ENCODE assay signal across 13 mouse cellular contexts in genomic region chr12:40797561-40798343, GRCm38 (mm10).
DNase-seq lines count a peak whose midpoint lies in the region; ATAC-seq lines count a peak whose summit lies in the region.
"Had no signal": no experiment of that assay in that cellular context is flagged by ENCODE, and none has a peak within 500 bp of the region (broad histone marks: within the 10 kb centered on the region; RNA-seq: fewer than 3 reads in every experiment).

No protein-coding gene starts in this region.

- H3K9me3 ChIP-seq in kidney, embryonic 16.5 days (ENCODE audit: low read length), result no peaks in the 10 kb centered on the region
- H3K9me3 ChIP-seq in forebrain, embryonic 15.5 days, result no peaks in the 10 kb centered on the region
- H3K9me3 ChIP-seq: limb, embryonic 15.5 days; midbrain, embryonic 12.5 days had no signal

- no peaks in the 10 kb centered on the region for H3K27me3 ChIP-seq in kidney, embryonic 16.5 days (ENCODE audit: insufficient read depth, low read length)
- H3K27me3 ChIP-seq in forebrain, embryonic 15.5 days, result no peaks in the 10 kb centered on the region
- H3K27me3 ChIP-seq: limb, embryonic 15.5 days; midbrain, embryonic 12.5 days had no signal

- H3K4me2 ChIP-seq in kidney, embryonic 16.5 days (replicated peaks; ENCODE audit: low read depth, low read length), result no peak overlapping the region
- no peak overlapping the region for H3K4me2 ChIP-seq in forebrain, embryonic 15.5 days (replicated peaks)
- H3K4me2 ChIP-seq: limb, embryonic 15.5 days; midbrain, embryonic 12.5 days had no signal

- no peak overlapping the region for H3K9ac ChIP-seq in kidney, embryonic 16.5 days (replicated peaks; ENCODE audit: low read length)
- H3K9ac ChIP-seq in forebrain, embryonic 15.5 days (replicated peaks), result no peak overlapping the region
- H3K9ac ChIP-seq: limb, embryonic 15.5 days; midbrain, embryonic 12.5 days had no signal

- 0 out of 2 replicates have a peak overlapping the region, but pooled peaks have one; percentile 1 for H3K27ac ChIP-seq in kidney, embryonic 16.5 days (ENCODE audit: low read length)
- H3K27ac ChIP-seq in forebrain, embryonic 15.5 days (replicated peaks), result peak overlapping the region; percentile 31; the same call in 1 of the 2 replicates
- H3K27ac ChIP-seq: limb, embryonic 15.5 days; midbrain, embryonic 12.5 days had no signal

- H3K36me3 ChIP-seq in kidney, embryonic 16.5 days (ENCODE audit: insufficient read depth, low read length), result no peaks in the 10 kb centered on the region
- H3K36me3 ChIP-seq in forebrain, embryonic 15.5 days, result no peaks in the 10 kb centered on the region
- H3K36me3 ChIP-seq: limb, embryonic 15.5 days; midbrain, embryonic 12.5 days had no signal

- peak; percentile 75 for DNase-seq in heart, adult 11 months
- no peak for DNase-seq in heart, adult 18-20 months
- DNase-seq in kidney, adult 18-20 months, result no peak
- DNase-seq in 3T3-L1 (ENCODE audit: low read depth, low spot score), result peak; percentile 6
- no peak for DNase-seq in thymus, adult 18-20 months
- DNase-seq in adrenal gland, postnatal 10 days, result no peak
- DNase-seq: adrenal gland, adult 8-10 months had no signal

- H3K4me3 ChIP-seq in kidney, embryonic 16.5 days (ENCODE audit: low read length), result no peak overlapping the region
- H3K4me3 ChIP-seq in forebrain, embryonic 15.5 days, result no peak overlapping the region
- H3K4me3 ChIP-seq: erythroblast, embryonic 14.5 days; limb, embryonic 15.5 days; midbrain, embryonic 12.5 days had no signal

- ATAC-seq in kidney, embryonic 16.5 days (ENCODE audit: low FRiP score, low TSS enrichment), result no peak
- peak; percentile 56 for ATAC-seq in forebrain, embryonic 15.5 days (replicated peaks)
- ATAC-seq: intestine, embryonic 16.5 days had no signal

- WGBS in kidney, embryonic 16.5 days, result 74% methylated on average over 9 of the region's 9 CpGs
- 12% methylated on average over 9 of the region's 9 CpGs for WGBS in forebrain, embryonic 15.5 days

- peaks cover 21% of the 10 kb centered on the region for H3K4me1 ChIP-seq in kidney, embryonic 16.5 days (ENCODE audit: insufficient read depth, low read length)
- peaks cover 35% of the 10 kb centered on the region for H3K4me1 ChIP-seq in forebrain, embryonic 15.5 days

Comparison
In these comparisons a context has a peak if more than half of its experiments do, and no peak if none do; other contexts are left out.
1. DNase-seq: peak in heart, adult 11 months (single experiment) and 3T3-L1 (single experiment); none in heart, adult 18-20 months (0 of 2), kidney, adult 18-20 months (single experiment), thymus, adult 18-20 months (0 of 2) and adrenal gland, postnatal 10 days (single experiment).